Mouse (Mus musculus) C2C12 (cell line): ENCODE results near the gene Msantd2. TPM values are rescaled to one million over a fixed set of nuclear protein-coding genes. Genes with fewer than 3 reads are reported as not detected.

Source experiments
- H3K27me3 ChIP-seq: one replicate; pipeline ENCODE4 v1.6.1; 2011; ENCODE audit not compliant: control insufficient read depth, insufficient read depth, insufficient read length
- H3K36me3 ChIP-seq: one replicate; pipeline ENCODE4 v1.6.1; 2011; ENCODE audit not compliant: control insufficient read depth, insufficient read depth
- H3K4me3 ChIP-seq: one replicate; pipeline ENCODE4 v1.5.1; 2011; ENCODE audit warnings: mild to moderate bottlenecking, control low read depth; ENCODE audit not compliant: poor library complexity, insufficient read depth, severe bottlenecking
- H3K79me2 ChIP-seq: one replicate; pipeline ENCODE4 v1.6.1; 2011; ENCODE audit not compliant: control insufficient read depth, insufficient read depth
- H3K79me3 ChIP-seq: one replicate; pipeline ENCODE4 v1.6.1; 2011; ENCODE audit warnings: low read depth, control low read depth
- H3ac ChIP-seq: one replicate; pipeline ENCODE3; 2011; ENCODE audit warnings: low read depth; ENCODE audit not compliant: control insufficient read depth, insufficient read length
- CEBPB ChIP-seq: IDR thresholded peaks from one replicate; pipeline ENCODE4 v1.6.1; 2011; ENCODE audit warnings: low read depth, mild to moderate bottlenecking, control low read depth, moderate library complexity
- CTCF ChIP-seq: IDR thresholded peaks from one replicate; pipeline ENCODE4 v1.5.1; 2011; ENCODE audit not compliant: control insufficient read depth, insufficient read depth, insufficient read length
- FOSL1 ChIP-seq: IDR thresholded peaks from one replicate; pipeline ENCODE4 v1.8.0; 2011; ENCODE audit warnings: mild to moderate bottlenecking, low read length; ENCODE audit not compliant: poor library complexity, insufficient read depth, severe bottlenecking
- MAX ChIP-seq: IDR thresholded peaks from one replicate; pipeline ENCODE4 v1.6.1; 2011; ENCODE audit warnings: mild to moderate bottlenecking, control low read depth
- MYOD1 ChIP-seq: IDR thresholded peaks from one replicate; pipeline ENCODE4 v1.6.1; 2011; ENCODE audit warnings: low read depth; ENCODE audit not compliant: control insufficient read depth, insufficient read length
- MYOG ChIP-seq: IDR thresholded peaks from one replicate; pipeline ENCODE4 v1.6.1; 2011; ENCODE audit not compliant: control insufficient read depth, insufficient read length; ENCODE audit errors: extremely low read depth
- USF1 ChIP-seq: IDR thresholded peaks from one replicate; pipeline ENCODE4 v1.6.1; 2011; ENCODE audit warnings: low read depth, mild to moderate bottlenecking, control low read depth, moderate library complexity
- polyA plus RNA-seq: library from polyadenylated mRNA; unstranded; fragments of >200 nt; fragmentation: generic; extraction: Trizol; gene quantifications from one replicate; pipeline ENCODE4 v1.2.1, GENCODE M21; 2012; ENCODE audit warnings: missing spikeins

Gene Msantd2
- polyA plus RNA-seq, 1 experiment: 8.4 TPM

- H3K79me3 ChIP-seq: peaks cover 84% of the 10 kb centered on the region
- TF ChIP-seq MAX: no peak
- TF ChIP-seq MYOD1: no peak
- TF ChIP-seq CTCF: no peak
- TF ChIP-seq CEBPB: no peak
- no peak for TF ChIP-seq FOSL1
- no peak for TF ChIP-seq MYOG
- TF ChIP-seq USF1: no peak
These were observed 6.6 kb downstream of the Msantd2 start for GRCm38 (mm10) chr9:37495761-37496160.

GRCm38 (mm10) chr9:37496325-37496724 is 7.2 kb downstream of the Msantd2 start:
- Histone ChIP-seq H3K79me3 (peaks cover 85% of the 10 kb centered on the region), H3ac (no peak overlapping the region), H3K79me2 (peaks cover 98% of the 10 kb centered on the region), H3K27me3 (no peaks in the 10 kb centered on the region), H3K4me3 (no peak overlapping the region), H3K36me3 (peaks cover 12% of the 10 kb centered on the region)
- TF ChIP-seq MAX (no peak), USF1 (no peak)

More at GRCm38 (mm10) chr9:37495761-37496160, 6.6 kb downstream of the Msantd2 start:
- Histone ChIP-seq H3K27me3 (no peaks in the 10 kb centered on the region), H3ac (no peak overlapping the region), H3K36me3 (peaks cover 12% of the 10 kb centered on the region), H3K4me3 (no peak overlapping the region), H3K79me2 (peaks cover 99% of the 10 kb centered on the region)

- Histone ChIP-seq H3K79me3 (peaks cover 86% of the 10 kb centered on the region), H3ac (no peak overlapping the region), H3K27me3 (no peaks in the 10 kb centered on the region), H3K36me3 (peaks cover 9% of the 10 kb centered on the region), H3K4me3 (no peak overlapping the region), H3K79me2 (peaks cover 97% of the 10 kb centered on the region)
- TF ChIP-seq USF1 (no peak), MYOD1 (no peak), CTCF (no peak), FOSL1 (no peak), MYOG (no peak), MAX (no peak), CEBPB (no peak)
These were observed 11.1 kb downstream of the Msantd2 start for GRCm38 (mm10) chr9:37500201-37500600.

GRCm38 (mm10) chr9:37501170-37501569 is 12.1 kb downstream of the Msantd2 start:
- H3K4me3 ChIP-seq: no peak overlapping the region
- no peak for TF ChIP-seq MYOD1
- TF ChIP-seq CEBPB: no peak
- TF ChIP-seq MAX: no peak
- no peak for TF ChIP-seq CTCF
- TF ChIP-seq USF1: no peak
- no peak for TF ChIP-seq FOSL1
- peaks cover 76% of the 10 kb centered on the region for H3K79me3 ChIP-seq
- peaks cover 5% of the 10 kb centered on the region for H3K36me3 ChIP-seq
- peaks cover 96% of the 10 kb centered on the region for H3K79me2 ChIP-seq
- H3K27me3 ChIP-seq: no peaks in the 10 kb centered on the region
- H3ac ChIP-seq: no peak overlapping the region

- Histone ChIP-seq H3ac (no peak overlapping the region), H3K4me3 (no peak overlapping the region), H3K79me3 (peaks cover 57% of the 10 kb centered on the region), H3K79me2 (peaks cover 96% of the 10 kb centered on the region), H3K36me3 (peaks cover 5% of the 10 kb centered on the region), H3K27me3 (no peaks in the 10 kb centered on the region)
- TF ChIP-seq CEBPB (no peak), FOSL1 (no peak), CTCF (no peak), MYOD1 (no peak), MYOG (no peak), USF1 (no peak), MAX (no peak)
These were observed 15.2 kb downstream of the Msantd2 start for GRCm38 (mm10) chr9:37504348-37504747.

- no peaks in the 10 kb centered on the region for H3K27me3 ChIP-seq
- TF ChIP-seq FOSL1 (no peak), MYOD1 (no peak), CTCF (no peak)
- H3ac ChIP-seq: no peak overlapping the region
- H3K79me3 ChIP-seq: peaks cover 43% of the 10 kb centered on the region
- H3K36me3 ChIP-seq: peaks cover 5% of the 10 kb centered on the region
- peaks cover 96% of the 10 kb centered on the region for H3K79me2 ChIP-seq
- no peak overlapping the region for H3K4me3 ChIP-seq
These were observed 16.9 kb downstream of the Msantd2 start for GRCm38 (mm10) chr9:37506023-37506422.
